Comparison of ENCODE assay signal across 13 mouse cellular contexts in genomic region chr10:62413606-62413982, GRCm38 (mm10). TPM values are rescaled to one million over a fixed set of nuclear protein-coding genes. Genes with fewer than 3 reads are reported as not detected.
DNase-seq lines count a peak whose midpoint lies in the region; ATAC-seq and TF ChIP-seq lines count a peak whose summit lies in the region.
"Had no signal": no experiment of that assay in that cellular context is flagged by ENCODE, and none has a peak within 500 bp of the region (broad histone marks: within the 10 kb centered on the region; RNA-seq: fewer than 3 reads in every experiment).

No protein-coding gene starts in this region.

- no peaks in the 10 kb centered on the region for H3K9me3 ChIP-seq in heart, embryonic 10.5 days
- no peaks in the 10 kb centered on the region for H3K9me3 ChIP-seq in lung, postnatal 0 days (ENCODE audit: low read length)
- H3K9me3 ChIP-seq: hindbrain, embryonic 13.5 days; limb, embryonic 12.5 days; midbrain, embryonic 12.5 days; neural tube, embryonic 13.5 days had no signal

- H3K4me2 ChIP-seq in lung, postnatal 0 days (replicated peaks; ENCODE audit: low read depth, low read length): 0 out of 2 replicates have a peak overlapping the region, but pooled peaks have one; percentile 17
- H3K4me2 ChIP-seq: hindbrain, embryonic 13.5 days; limb, embryonic 12.5 days; midbrain, embryonic 12.5 days; neural tube, embryonic 13.5 days had no signal

- DNase-seq in heart, embryonic 10.5 days (ENCODE audit: low spot score): no peak
- no peak for DNase-seq in heart, adult 11 months
- peak; percentile 32 for DNase-seq in urinary bladder, postnatal 14 days (ENCODE audit: low spot score)
- DNase-seq in urinary bladder, postnatal 10 days (ENCODE audit: low spot score): no peak
- peak; percentile 87 for DNase-seq in lung, postnatal 0 days (ENCODE audit: low spot score)
- DNase-seq in yolk sac, embryonic 10.5 days (ENCODE audit: low spot score): peak; percentile 90
- no peak for DNase-seq in adrenal gland, postnatal 14 days
- DNase-seq: gastrocnemius, postnatal 10 days had no signal

- TF ChIP-seq CTCF in lung, postnatal 0 days (IDR thresholded peaks at IDR 0.05): no peak

- peak; percentile 86 for ATAC-seq in lung, postnatal 0 days
- ATAC-seq in frontal cortex, adult (ENCODE audit: low TSS enrichment): no peak

- peak overlapping the region; percentile 71 for H3K27ac ChIP-seq in heart, embryonic 10.5 days
- peak overlapping the region; percentile 87 for H3K27ac ChIP-seq in lung, postnatal 0 days (ENCODE audit: low read length)
- H3K27ac ChIP-seq: hindbrain, embryonic 13.5 days; limb, embryonic 12.5 days; midbrain, embryonic 12.5 days; neural tube, embryonic 13.5 days had no signal

- no peaks in the 10 kb centered on the region; the same call in none of the 2 replicates for H3K27me3 ChIP-seq in heart, embryonic 10.5 days (ENCODE audit: insufficient read depth, poor library complexity, severe bottlenecking)
- no peaks in the 10 kb centered on the region for H3K27me3 ChIP-seq in lung, postnatal 0 days (replicated peaks; ENCODE audit: insufficient read depth, low read length)
- H3K27me3 ChIP-seq: neural tube, embryonic 13.5 days had no signal

- H3K9ac ChIP-seq in lung, postnatal 0 days (replicated peaks; ENCODE audit: low read depth): no peak overlapping the region
- H3K9ac ChIP-seq: hindbrain, embryonic 13.5 days; midbrain, embryonic 12.5 days; neural tube, embryonic 13.5 days had no signal

- 1% methylated on average over 4 of the region's 4 CpGs for WGBS in heart, embryonic 10.5 days
- 3% methylated on average over 4 of the region's 4 CpGs for WGBS in lung, postnatal 0 days

- no peaks in the 10 kb centered on the region for H3K36me3 ChIP-seq in heart, embryonic 10.5 days
- H3K36me3 ChIP-seq in lung, postnatal 0 days (ENCODE audit: insufficient read depth, low read length): no peaks in the 10 kb centered on the region
- H3K36me3 ChIP-seq: hindbrain, embryonic 13.5 days; limb, embryonic 12.5 days; midbrain, embryonic 12.5 days; neural tube, embryonic 13.5 days had no signal

- H3K4me1 ChIP-seq in heart, embryonic 10.5 days: peaks cover 47% of the 10 kb centered on the region
- no peaks in the 10 kb centered on the region for H3K4me1 ChIP-seq in lung, postnatal 0 days (ENCODE audit: insufficient read depth, low read depth, low read length)
- H3K4me1 ChIP-seq: midbrain, embryonic 12.5 days; neural tube, embryonic 13.5 days had no signal

- no peak overlapping the region for H3K4me3 ChIP-seq in heart, embryonic 10.5 days
- H3K4me3 ChIP-seq in lung, postnatal 0 days (ENCODE audit: low read depth, low read length): no peak overlapping the region
- H3K4me3 ChIP-seq: hindbrain, embryonic 13.5 days; limb, embryonic 12.5 days; midbrain, embryonic 12.5 days; neural tube, embryonic 13.5 days had no signal

- TF ChIP-seq EP300 in lung, postnatal 0 days (IDR thresholded peaks at IDR 0.05): peak; percentile 52

RNA-seq across cellular contexts. Expression of gene Hkdc1, which starts 8.7 kb away (rescaled TPM):
- polyA plus RNA-seq in heart, embryonic 10.5 days (2016; fragmentation: Nextera tagmentation; extraction: Ambion mirVana): 2.2 and 4.7 TPM in 2 replicates
- 6.2 and 8.1 TPM in 2 replicates for polyA plus RNA-seq in lung, postnatal 0 days (2015; fragmentation: Nextera tagmentation; extraction: Ambion mirVana)
- total RNA-seq in adrenal gland, postnatal 14 days (2021): not detected in 2 replicates

RNA-seq across cellular contexts. Expression of gene Hk1, which starts 33.9 kb away (rescaled TPM):
- polyA plus RNA-seq in heart, embryonic 10.5 days (2016; fragmentation: Nextera tagmentation; extraction: Ambion mirVana): 157 and 286 TPM in 2 replicates
- 25.8 and 27.8 TPM in 2 replicates for polyA plus RNA-seq in lung, postnatal 0 days (2015; fragmentation: Nextera tagmentation; extraction: Ambion mirVana)
- total RNA-seq in adrenal gland, postnatal 14 days (2021): 26.0 and 31.1 TPM in 2 replicates

RNA-seq across cellular contexts. Expression of gene 4930507D05Rik, which starts 35.7 kb away (rescaled TPM):
- polyA plus RNA-seq in heart, embryonic 10.5 days (2016; fragmentation: Nextera tagmentation; extraction: Ambion mirVana): 0.76 and 0.95 TPM in 2 replicates
- polyA plus RNA-seq in lung, postnatal 0 days (2015; fragmentation: Nextera tagmentation; extraction: Ambion mirVana): 0.29 and 0.49 TPM in 2 replicates
- 0.41 and 0.60 TPM in 2 replicates for total RNA-seq in adrenal gland, postnatal 14 days (2021)

RNA-seq across cellular contexts. Expression of gene Supv3l1, which starts 35.9 kb away (rescaled TPM):
- polyA plus RNA-seq in heart, embryonic 10.5 days (2016; fragmentation: Nextera tagmentation; extraction: Ambion mirVana): 32.8 and 36.0 TPM in 2 replicates
- polyA plus RNA-seq in lung, postnatal 0 days (2015; fragmentation: Nextera tagmentation; extraction: Ambion mirVana): 9.6 and 9.8 TPM in 2 replicates
- total RNA-seq in adrenal gland, postnatal 14 days (2021): 38.7 and 41.9 TPM in 2 replicates

Comparison
In these comparisons a context has a peak if more than half of its experiments do, and no peak if none do; other contexts are left out.
1. DNase-seq: peak in urinary bladder, postnatal 14 days (single experiment), lung, postnatal 0 days (single experiment) and yolk sac, embryonic 10.5 days (single experiment); none in heart, embryonic 10.5 days (single experiment), heart, adult 11 months (single experiment), urinary bladder, postnatal 10 days (single experiment) and adrenal gland, postnatal 14 days (single experiment).